Mouse (Mus musculus) forebrain, embryonic 10.5 days (tissue): ENCODE measurements around the gene Tpgs1. TPM values are rescaled to one million over a fixed set of nuclear protein-coding genes. Genes with fewer than 3 reads are reported as not detected.

Experiments
- DNase-seq: peaks from one replicate; pipeline ENCODE4 v3.0.0-alpha.2; 2017; ENCODE audit warnings: low spot score; ENCODE audit errors: extremely low spot score
- H3K27ac ChIP-seq: fragments of 300-500 bp; sonication (generic); 2 replicates; pipeline ENCODE4 v1.5.1; 2016; ENCODE audit warnings: mild to moderate bottlenecking
- H3K27me3 ChIP-seq: fragments of 300-500 bp; sonication (generic); 2 replicates; pipeline ENCODE4 v1.6.1; 2016; ENCODE audit warnings: mild to moderate bottlenecking; ENCODE audit not compliant: poor library complexity, severe bottlenecking
- H3K36me3 ChIP-seq: fragments of 300-500 bp; sonication (generic); replicated peaks from 2 replicates; pipeline ENCODE4 v1.6.1; 2016; ENCODE audit warnings: mild to moderate bottlenecking, moderate library complexity
- H3K4me1 ChIP-seq: fragments of 300-500 bp; sonication (generic); 2 replicates; pipeline ENCODE4 v1.6.1; 2016
- H3K4me3 ChIP-seq: fragments of 300-500 bp; sonication (generic); 2 replicates; pipeline ENCODE4 v1.5.1; 2016; ENCODE audit warnings: mild to moderate bottlenecking, moderate library complexity
- H3K9me3 ChIP-seq: fragments of 300-500 bp; sonication (generic); 2 replicates; pipeline ENCODE4 v1.6.1; 2016; ENCODE audit warnings: mild to moderate bottlenecking, moderate library complexity
- WGBS: fragments of 180-500 bp; shearing (Covaris S2); methylation state at CpG from one replicate; pipeline ENCODE4 v1.1.7; 2016; 5-methylcytosine and 5-hydroxymethylcytosine counted together
- polyA plus RNA-seq: library from polyadenylated mRNA; unstranded; fragments of >200 nt; fragmentation: Nextera tagmentation; extraction: Ambion mirVana; gene quantifications from 2 replicates; pipeline ENCODE4 v1.2.1, GENCODE M21; 2016

The Tpgs1 gene
- polyA plus RNA-seq, 1 experiment from 2014 or later, result 63.8 TPM

- 77% methylated on average over 6 of the region's 6 CpGs for WGBS
- peak overlapping the region; percentile 58 for H3K27ac ChIP-seq
- peak overlapping the region; percentile 93; the same call in 1 of the 2 replicates for H3K4me3 ChIP-seq
- no peaks in the 10 kb centered on the region for H3K9me3 ChIP-seq
- no peak for DNase-seq
- H3K4me1 ChIP-seq, result peaks cover 36% of the 10 kb centered on the region
- H3K27me3 ChIP-seq, result 0 out of 2 replicates have a peak, but pooled peaks cover 7% of the 10 kb centered on the region
- H3K36me3 ChIP-seq, result peaks cover 42% of the 10 kb centered on the region
Observed at GRCm38 (mm10) chr10:79671396-79672087, 2.4 kb downstream of the Tpgs1 start.

GRCm38 (mm10) chr10:79672088-79672455 lies 2.9 kb downstream of the Tpgs1 start:
- 77% methylated on average over 3 of the region's 3 CpGs for WGBS
- H3K27ac ChIP-seq, result peak overlapping the region; percentile 58; the same call in 1 of the 2 replicates
- H3K4me1 ChIP-seq, result peaks cover 36% of the 10 kb centered on the region

DNA sequence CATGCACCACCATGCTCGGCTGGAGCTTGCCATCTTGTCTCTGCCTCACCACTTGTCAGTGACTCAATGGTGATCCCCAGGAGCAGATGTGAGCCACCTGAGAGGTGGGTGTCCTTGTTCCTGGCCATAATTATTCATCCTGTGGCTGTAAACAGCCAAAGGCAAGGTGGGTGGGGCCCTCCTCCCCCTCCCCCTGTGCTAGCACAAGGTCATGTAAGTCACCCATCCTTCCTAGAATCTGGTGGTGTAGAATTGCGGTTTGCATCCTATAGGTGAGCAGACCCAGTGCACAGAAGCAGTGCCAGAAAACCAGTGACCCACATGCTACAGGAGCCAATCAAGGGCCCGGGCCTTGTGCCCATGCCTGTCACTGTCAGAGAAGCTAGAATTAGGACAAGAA lies 3.9 kb downstream of the Tpgs1 start:
- Histone ChIP-seq H3K36me3 (peaks cover 42% of the 10 kb centered on the region), H3K9me3 (no peaks in the 10 kb centered on the region), H3K27ac (no peak overlapping the region), H3K27me3 (0 out of 2 replicates have a peak, but pooled peaks cover 7% of the 10 kb centered on the region), H3K4me3 (0 out of 2 replicates have a peak overlapping the region, but pooled peaks have one; percentile 3), H3K4me1 (peaks cover 35% of the 10 kb centered on the region)
- DNase-seq, result no peak
- WGBS, result 86% methylated on average over 3 of the region's 3 CpGs

More at GRCm38 (mm10) chr10:79672088-79672455, 2.9 kb downstream of the Tpgs1 start:
- peak overlapping the region; percentile 10; the same call in 1 of the 2 replicates for H3K4me3 ChIP-seq
- no peak for DNase-seq
- peaks cover 42% of the 10 kb centered on the region for H3K36me3 ChIP-seq
- H3K27me3 ChIP-seq, result 0 out of 2 replicates have a peak, but pooled peaks cover 7% of the 10 kb centered on the region
- H3K9me3 ChIP-seq, result no peaks in the 10 kb centered on the region

DNA sequence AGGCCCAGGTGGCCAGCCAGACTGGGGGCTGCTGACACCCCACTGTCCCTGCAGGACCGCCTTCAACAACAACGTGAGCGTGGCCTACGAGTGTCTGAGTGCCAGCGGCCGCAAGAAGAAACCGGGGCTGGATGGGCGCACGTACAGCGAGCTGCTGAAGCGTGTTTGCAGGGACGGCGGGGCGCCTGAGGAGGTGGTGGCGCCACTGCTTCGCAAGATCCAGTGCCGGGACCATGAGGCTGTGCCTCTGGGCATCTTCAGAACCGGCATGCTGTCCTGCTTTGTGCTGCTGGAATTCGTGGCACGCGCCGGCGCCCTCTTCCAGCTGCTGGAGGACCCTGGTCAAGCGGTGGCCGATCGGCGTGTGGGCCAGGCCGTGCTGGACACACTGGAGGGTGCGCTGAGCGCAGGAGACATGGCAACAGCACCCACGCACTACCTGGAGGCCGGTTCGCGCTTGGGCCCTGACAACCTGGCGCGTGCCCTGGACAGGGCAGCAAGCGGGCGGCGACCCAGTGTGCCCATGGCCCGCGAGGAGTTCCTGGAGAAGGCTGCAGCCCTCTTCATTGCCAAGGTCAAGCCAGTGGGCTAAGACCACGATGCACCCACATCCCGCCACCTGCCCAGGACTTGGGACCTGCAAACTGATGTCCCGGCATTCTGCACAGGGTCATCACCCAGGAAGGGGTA lies 6.3 kb downstream of the Tpgs1 start:
- Histone ChIP-seq H3K9me3 (no peaks in the 10 kb centered on the region), H3K36me3 (peaks cover 42% of the 10 kb centered on the region), H3K27ac (no peak overlapping the region), H3K27me3 (0 out of 2 replicates have a peak, but pooled peaks cover 7% of the 10 kb centered on the region), H3K4me1 (peaks cover 25% of the 10 kb centered on the region), H3K4me3 (0 out of 2 replicates have a peak overlapping the region, but pooled peaks have one; percentile 2)
- DNase-seq, result no peak
- WGBS, result 57% methylated on average over 44 of the region's 44 CpGs

DNA sequence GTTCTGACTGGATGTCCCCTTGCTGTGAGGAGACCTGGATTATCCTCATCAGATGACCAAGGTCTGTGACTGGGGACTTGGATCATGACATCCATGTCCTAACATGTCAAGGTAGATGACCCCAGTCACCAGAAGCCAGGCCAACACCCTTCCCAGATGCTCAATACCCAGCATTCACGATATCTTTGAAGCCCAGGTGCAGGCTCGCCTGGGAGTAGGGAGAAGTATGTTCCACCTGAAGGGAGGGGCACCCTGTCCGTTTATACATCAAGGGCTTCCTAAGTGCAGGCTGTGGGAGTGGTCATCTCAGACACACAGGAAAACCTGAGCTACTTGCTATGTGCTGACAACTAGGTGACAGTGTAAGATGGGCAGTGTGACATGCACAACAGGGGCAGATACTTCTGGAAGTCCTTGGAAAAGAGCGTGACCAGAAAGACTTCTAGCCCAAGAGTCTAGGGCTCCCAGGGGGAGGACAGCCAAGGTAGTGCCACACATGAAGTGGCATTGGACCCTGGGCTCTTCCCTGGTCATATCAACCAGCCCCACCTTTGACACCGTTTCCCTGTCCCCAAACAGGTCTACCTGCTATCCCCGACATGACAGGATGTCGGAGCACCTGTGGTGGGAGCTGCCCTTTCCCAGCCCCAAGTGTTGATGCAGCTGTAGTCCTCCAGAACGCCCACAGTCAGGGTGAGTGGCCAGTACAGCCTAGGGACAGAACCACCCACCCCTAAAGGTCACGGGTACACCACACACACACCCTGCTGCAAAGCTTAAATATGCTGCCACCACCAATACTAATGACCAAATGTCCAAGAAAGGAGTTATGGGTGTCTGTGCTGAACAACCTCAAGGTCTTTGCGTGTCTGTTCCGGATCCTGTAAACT lies 11.7 kb downstream of the Tpgs1 start:
- Histone ChIP-seq H3K27ac (peak overlapping the region; percentile 88), H3K4me1 (peaks cover 37% of the 10 kb centered on the region), H3K27me3 (0 out of 2 replicates have a peak, but pooled peaks cover under 1% of the 10 kb centered on the region), H3K4me3 (peak overlapping the region; percentile 95), H3K9me3 (no peaks in the 10 kb centered on the region), H3K36me3 (peaks cover 25% of the 10 kb centered on the region)
- DNase-seq, result no peak
- 43% methylated on average over 11 of the region's 11 CpGs for WGBS

GRCm38 (mm10) chr10:79681591-79682245 lies 12.5 kb downstream of the Tpgs1 start, which contains the start of gene Cdc34:
Cdc34 (plus strand) TSS chr10:79682195.
- Histone ChIP-seq H3K4me3 (peak within 1 kb of the TSS; percentile 95), H3K27ac (peak within 1 kb of the TSS; percentile 88), H3K4me1 (peaks cover 36% of the 10 kb centered on the region), H3K36me3 (peaks cover 30% of the 10 kb centered on the region), H3K9me3 (no peaks in the 10 kb centered on the region), H3K27me3 (no peaks in the 10 kb centered on the region)
- WGBS, result under 1% methylated on average over 83 of the region's 84 CpGs
- peak; percentile 99 for DNase-seq

- Histone ChIP-seq H3K36me3 (peaks cover 38% of the 10 kb centered on the region), H3K27me3 (no peaks in the 10 kb centered on the region), H3K4me3 (peak overlapping the region; percentile 95), H3K4me1 (peaks cover 36% of the 10 kb centered on the region), H3K9me3 (no peaks in the 10 kb centered on the region), H3K27ac (peak overlapping the region; percentile 88)
- 0% methylated on average over 10 of the region's 10 CpGs for WGBS
- DNase-seq, result no peak
Observed at GRCm38 (mm10) chr10:79682551-79682915, 13.4 kb downstream of the Tpgs1 start.

DNA sequence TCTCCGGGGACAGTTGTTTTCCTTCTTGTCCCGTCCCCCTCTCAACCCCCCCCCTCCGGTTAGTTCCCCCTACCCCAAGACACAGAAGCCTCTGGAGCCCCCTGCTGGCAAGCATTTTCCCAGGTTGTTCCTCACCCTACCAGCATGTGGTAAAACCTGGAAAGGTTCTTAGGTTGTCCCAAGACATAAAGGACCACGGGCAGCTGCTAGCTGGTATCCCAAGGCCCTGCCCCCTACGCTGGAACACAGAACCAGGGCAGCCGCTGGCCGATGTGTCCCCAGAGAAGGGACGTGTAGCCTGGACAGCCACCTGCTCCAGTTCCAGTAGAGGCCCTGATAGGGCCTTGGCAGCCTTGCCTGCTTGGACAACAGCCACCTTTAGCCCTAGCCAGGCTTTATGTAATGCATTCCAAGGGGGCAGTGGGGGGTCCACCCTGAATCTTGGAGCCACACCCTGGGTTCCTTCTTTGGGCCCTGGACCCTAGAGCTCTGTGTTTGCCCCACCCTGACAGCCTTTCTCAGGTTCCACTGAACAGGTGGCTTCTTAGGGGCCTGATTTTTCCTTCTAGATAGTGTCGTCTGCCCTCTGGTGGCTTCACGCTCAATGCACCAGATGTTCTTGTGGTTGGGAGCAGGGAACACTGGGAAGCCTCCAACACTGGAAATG lies 13.9 kb downstream of the Tpgs1 start:
- peaks cover 36% of the 10 kb centered on the region for H3K4me1 ChIP-seq
- peaks cover 44% of the 10 kb centered on the region for H3K36me3 ChIP-seq
- H3K9me3 ChIP-seq, result no peaks in the 10 kb centered on the region
- H3K27me3 ChIP-seq, result no peaks in the 10 kb centered on the region
- WGBS, result 9% methylated on average over 10 of the region's 10 CpGs
- peak overlapping the region; percentile 95 for H3K4me3 ChIP-seq
- no peak for DNase-seq
- peak overlapping the region; percentile 88 for H3K27ac ChIP-seq

DNA sequence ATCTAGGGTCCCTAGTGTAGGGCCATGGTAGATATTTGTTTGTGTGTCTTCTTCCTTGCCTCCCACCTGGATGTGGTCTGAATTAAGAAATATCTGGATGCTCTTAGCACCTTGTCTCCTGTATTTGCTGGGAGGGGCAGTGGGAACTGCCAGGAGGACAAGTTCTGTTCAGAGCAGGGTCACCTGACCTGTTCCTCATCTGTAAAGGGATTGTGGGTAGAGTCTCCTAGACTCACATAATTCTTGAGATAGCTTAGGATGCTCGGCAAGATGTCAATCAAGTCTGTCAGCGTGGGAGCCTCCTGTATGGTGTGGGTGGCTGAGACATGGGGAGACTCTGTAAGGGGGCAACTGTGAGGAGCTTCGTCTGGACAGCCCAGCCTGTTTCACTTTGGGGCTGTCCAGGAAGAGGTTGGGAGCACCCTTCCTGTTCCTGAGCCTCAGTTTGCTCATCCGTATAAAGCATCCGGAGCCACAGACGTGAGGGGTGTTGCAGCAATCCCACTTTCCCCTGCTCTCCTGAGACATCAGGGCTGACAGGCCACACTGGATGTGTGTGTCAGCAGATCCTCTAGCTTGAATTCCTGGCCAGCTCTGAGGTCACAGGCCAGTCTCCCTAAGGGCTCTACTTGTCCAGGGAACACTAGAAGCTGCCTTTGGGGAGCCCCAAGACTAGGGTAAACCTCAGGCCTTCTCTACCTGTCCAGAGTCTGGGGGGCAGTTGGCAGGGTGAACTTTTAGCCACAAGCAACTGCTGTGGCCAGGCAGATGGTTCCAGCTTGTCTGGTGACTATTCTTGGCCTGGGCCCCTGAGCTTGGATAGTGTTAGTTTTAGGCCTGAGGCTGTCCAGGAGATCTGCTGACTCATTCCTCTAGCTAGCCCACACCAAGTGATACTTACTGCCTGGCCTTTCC lies 14.8 kb downstream of the Tpgs1 start:
- Histone ChIP-seq H3K27ac (no peak overlapping the region), H3K36me3 (peaks cover 53% of the 10 kb centered on the region), H3K9me3 (no peaks in the 10 kb centered on the region), H3K27me3 (no peaks in the 10 kb centered on the region), H3K4me1 (peaks cover 36% of the 10 kb centered on the region), H3K4me3 (peak overlapping the region; percentile 95)
- no peak for DNase-seq
- 88% methylated on average over 6 of the region's 6 CpGs for WGBS

- H3K27me3 ChIP-seq, result no peaks in the 10 kb centered on the region
- H3K9me3 ChIP-seq, result no peaks in the 10 kb centered on the region
- DNase-seq, result no peak
- H3K27ac ChIP-seq, result no peak overlapping the region
- no peak overlapping the region for H3K4me3 ChIP-seq
- peaks cover 62% of the 10 kb centered on the region for H3K36me3 ChIP-seq
- H3K4me1 ChIP-seq, result peaks cover 36% of the 10 kb centered on the region
- 95% methylated on average over 25 of the region's 25 CpGs for WGBS
Observed at GRCm38 (mm10) chr10:79684770-79685600, 15.8 kb downstream of the Tpgs1 start.
